Mouse (Mus musculus) MEL-GATA-1-ER (cell line): ENCODE results near the gene Odf3.

ENCODE experiments used
- DNase-seq: peaks from one replicate; pipeline ENCODE4 v3.0.0-alpha.2; 2012; ENCODE audit warnings: low read depth; ENCODE audit errors: extremely low read depth

Odf3 gene

DNA sequence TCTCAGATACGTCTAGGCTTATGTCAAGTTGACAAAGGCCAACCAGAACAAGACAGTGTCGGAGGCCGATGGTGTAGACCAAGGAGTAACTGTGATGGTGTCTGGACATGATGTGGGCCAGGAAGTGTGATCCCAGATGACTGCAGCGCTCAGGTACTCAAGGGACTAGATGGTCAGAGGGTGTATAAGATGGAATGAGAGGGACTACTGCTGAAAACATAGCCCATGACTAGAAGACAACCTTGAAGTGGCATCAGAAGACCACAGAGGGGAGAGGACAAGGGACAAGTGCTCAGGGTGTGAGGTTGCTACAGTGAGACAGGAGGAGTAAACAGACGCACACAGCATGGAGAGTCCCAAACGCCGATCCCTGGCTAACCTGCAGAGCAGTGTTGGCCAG, 3.8 kb upstream of the Odf3 start:
- no peak for DNase-seq

GRCm38 (mm10) chr7:140844905-140845665, 2.5 kb upstream of the Odf3 start, which contains the start of gene Scgb1c1:
Gene Scgb1c1, plus strand, starts transcription at chr7:140845547.
- DNase-seq: peak; percentile 57

DNA sequence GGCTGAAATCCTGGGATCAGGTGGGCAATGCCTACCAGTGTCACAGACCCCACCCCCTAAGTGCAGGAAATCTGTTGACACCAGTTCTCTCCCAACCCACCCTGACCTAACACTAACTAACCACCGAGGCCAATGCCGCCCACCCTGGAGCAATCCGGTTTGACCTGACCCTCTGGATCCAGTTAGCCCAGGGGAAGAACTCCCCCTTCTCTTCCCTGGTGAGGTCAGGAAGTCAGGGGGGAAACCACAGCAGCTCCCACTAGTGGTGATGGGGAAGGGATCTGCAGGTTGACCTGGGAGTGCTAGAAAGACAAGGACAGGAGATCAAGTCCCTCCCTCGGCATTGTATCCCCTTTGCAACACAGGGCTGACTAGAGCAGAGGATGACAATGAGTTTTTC, 1.9 kb upstream of the Odf3 start:
- DNase-seq: no peak

GRCm38 (mm10) chr7:140846676-140847075, 929 bp upstream of the Odf3 start:
- no peak for DNase-seq

DNA sequence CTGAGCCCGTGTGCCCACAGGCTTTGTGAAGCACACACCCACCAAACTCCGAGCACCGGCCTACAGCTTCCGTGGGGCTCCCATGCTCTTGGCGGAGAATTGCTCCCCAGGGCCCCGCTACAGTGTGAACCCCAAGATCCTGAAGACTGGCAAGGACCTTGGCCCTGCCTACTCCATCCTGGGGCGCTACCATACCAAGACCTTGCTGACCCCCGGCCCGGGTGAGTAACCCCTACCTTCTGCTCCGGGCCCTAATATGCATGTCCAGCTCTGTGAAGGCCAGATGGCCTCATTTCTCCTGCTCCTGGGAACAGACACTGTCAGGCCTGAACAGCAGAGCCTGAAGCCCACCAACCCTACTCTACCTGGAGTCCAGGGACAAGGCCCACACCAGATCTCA, 986 bp downstream of the Odf3 start:
- no peak for DNase-seq

DNA sequence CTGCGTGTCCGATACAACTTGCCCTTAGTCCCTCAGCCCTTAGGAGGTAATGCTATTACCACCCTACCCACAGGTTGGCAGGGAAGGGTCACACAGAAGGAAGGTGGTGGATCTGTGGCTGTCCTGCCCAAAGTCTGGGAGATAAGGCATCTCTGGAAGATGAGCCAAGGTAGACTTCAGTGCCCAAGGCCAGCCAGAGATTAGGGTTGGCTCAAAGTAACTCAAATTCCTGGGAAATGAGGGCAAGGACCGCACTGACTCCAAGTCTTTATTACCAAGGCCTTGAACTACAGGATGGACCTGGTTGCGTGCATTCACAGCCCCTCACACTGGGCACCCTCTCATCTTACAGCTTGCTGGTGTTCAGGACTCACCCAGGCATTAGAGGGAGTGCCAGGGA, 4.3 kb downstream of the Odf3 start:
- no peak for DNase-seq

- DNase-seq: no peak
These were observed 5.8 kb downstream of the Odf3 start for GRCm38 (mm10) chr7:140853386-140853785.

DNA sequence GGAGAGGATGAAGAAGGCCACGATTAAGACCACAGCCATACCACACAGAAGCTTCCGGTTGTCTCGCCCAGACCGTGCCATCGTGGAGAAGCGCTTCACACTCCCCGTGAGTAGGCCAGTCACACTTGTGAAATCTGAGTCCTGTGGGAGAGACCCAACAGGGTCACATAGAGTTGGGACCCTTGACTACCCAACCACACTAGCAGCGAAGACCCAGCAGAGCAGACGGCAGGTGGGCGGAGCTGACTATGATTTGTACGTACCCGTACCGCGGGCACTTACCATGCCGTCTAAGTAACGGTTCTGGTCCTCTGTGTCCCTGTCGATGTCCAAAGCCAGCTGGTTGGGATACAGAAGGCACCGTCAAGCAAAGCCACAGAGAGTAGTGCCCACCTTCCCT, 6.9 kb downstream of the Odf3 start:
- no peak for DNase-seq

- no peak for DNase-seq
These were observed 7.6 kb downstream of the Odf3 start for GRCm38 (mm10) chr7:140855181-140855580.

- peak; percentile 93 for DNase-seq
These were observed 8.5 kb downstream of the Odf3 start, which contains the start of gene Gm45785 for GRCm38 (mm10) chr7:140855860-140856784. Gene Gm45785, minus strand, starts transcription at chr7:140856331.

- DNase-seq: peak; percentile 64
These were observed 9.4 kb downstream of the Odf3 start, which contains the start of gene Ric8a for GRCm38 (mm10) chr7:140856785-140857549. Gene Ric8a, plus strand, starts transcription at chr7:140856957.

GRCm38 (mm10) chr7:140857550-140858505, 10.2 kb downstream of the Odf3 start, which contains the start of gene Bet1l:
Gene Bet1l, minus strand, starts transcription at chr7:140857577.
- DNase-seq: no peak

GRCm38 (mm10) chr7:140858746-140859145, 11.1 kb downstream of the Odf3 start:
- no peak for DNase-seq

DNA sequence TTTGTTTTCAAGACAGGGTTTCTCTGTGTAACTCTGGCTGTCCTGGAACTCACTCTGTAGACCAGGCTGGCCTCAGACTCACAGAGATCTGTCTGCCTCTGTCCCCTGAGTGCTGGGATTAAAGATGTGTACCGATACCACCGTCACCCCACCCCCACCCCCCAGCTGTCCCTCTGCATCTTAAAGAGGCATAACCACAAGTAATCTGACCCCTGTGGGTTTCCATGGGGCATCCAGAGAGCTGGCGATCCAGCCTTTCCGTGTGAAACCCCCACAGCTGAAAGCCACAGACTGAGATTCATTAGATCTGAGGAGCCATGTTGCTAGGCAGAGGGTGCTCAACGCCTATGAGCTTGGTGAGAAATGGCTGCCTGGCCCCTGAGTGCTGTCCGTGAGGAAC, 12.4 kb downstream of the Odf3 start:
- DNase-seq: no peak

GRCm38 (mm10) chr7:140860728-140861127, 13.1 kb downstream of the Odf3 start:
- DNase-seq: no peak

DNA sequence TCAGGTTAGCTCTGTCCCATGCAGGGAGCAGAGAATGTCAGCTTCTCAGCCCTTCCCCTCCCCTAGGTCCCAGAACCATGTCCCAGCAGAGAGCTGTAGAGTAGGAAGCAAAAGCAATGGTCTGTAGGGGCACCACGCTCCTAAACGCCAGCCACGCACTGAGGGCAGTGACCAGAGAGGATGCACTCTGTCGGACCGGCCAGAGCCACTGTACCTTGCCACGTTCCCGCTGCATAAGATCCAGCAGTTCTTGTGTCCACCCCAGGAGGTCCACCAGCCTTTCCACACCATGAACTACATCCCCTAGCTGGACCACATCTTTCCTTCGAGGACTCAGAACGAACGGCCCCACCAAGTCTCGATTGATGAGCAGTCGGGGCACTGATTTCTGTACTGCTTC, 17.2 kb downstream of the Odf3 start:
- DNase-seq: no peak

DNA sequence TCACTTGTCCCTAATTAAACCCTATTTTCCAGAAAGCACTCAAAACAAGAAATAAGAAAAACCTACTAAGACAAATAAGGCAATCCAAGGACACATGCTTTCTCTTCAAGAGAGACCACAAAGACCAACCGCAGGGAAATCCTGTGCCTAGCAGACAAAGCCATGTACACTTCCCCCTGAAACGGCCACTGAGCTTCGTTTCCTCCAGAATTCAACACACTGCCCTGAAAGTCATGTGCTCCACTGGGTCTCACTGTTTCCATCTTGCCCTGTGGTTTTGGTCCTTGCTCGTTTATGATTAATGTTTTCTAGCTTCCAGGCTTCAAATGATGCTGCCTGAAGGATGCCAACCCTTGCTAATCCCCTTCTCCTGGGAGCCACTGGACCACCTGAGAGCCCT, 26.6 kb downstream of the Odf3 start:
- DNase-seq: no peak

GRCm38 (mm10) chr7:140877364-140877763, 29.8 kb downstream of the Odf3 start:
- no peak for DNase-seq

GRCm38 (mm10) chr7:140879355-140879754, 31.8 kb downstream of the Odf3 start:
- DNase-seq: no peak

DNA sequence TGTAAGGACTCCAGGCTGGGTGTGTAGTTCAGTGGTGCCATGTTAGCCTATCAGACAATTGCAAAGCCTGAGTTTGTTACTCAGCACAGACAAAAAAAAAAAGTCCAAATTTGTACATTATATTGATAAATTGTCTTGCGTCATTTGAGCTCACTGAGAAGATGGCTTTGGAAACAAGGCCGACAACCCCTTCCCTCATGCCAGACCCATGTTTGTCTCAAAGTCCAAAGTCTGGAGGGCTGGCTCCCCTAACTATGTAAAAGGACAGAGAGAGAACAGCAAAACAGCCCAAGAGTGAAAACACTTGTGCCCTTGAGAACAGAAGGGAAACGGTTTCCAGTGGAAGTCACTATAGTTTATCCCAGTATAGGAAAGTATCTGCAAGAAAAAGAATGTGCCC, 32.8 kb downstream of the Odf3 start:
- DNase-seq: no peak
